Comparison of ENCODE assay signal across 19 mouse cellular contexts in the genomic region with DNA sequence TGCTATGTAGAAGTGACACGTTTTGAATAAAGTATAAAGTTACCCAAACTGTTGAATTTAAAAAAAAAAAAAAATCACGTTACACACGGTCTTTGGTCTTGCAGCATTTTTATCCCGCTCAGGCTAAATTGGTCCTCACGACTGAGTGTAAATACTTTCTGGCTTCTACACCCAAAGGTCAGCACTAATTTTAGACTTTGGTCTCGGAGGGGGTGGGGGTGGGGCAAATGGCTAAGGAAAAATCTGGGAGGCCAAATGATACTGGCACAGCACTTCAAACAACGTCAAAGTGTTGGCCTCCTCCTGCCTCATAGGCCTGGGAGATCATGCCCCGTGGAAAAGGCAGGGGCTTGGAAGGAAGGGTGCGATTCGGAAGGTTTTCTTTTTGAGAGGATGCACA. TPM values are rescaled to one million over a fixed set of nuclear protein-coding genes. Genes with fewer than 3 reads are reported as not detected.
DNase-seq lines count a peak whose midpoint lies in the region; ATAC-seq lines count a peak whose summit lies in the region.
"Had no signal": no experiment of that assay in that cellular context is flagged by ENCODE, and none has a peak within 500 bp of the region (broad histone marks: within the 10 kb centered on the region; RNA-seq: fewer than 3 reads in every experiment).

No protein-coding gene starts in this region.

- H3K27ac ChIP-seq in heart, embryonic 11.5 days (ENCODE audit: low read depth, low read length): peak overlapping the region; percentile 29; the same call in 1 of the 2 replicates
- H3K27ac ChIP-seq: forebrain, embryonic 12.5 days; hindbrain, embryonic 15.5 days; intestine, embryonic 15.5 days; liver, embryonic 12.5 days had no signal

- peak overlapping the region; percentile 16 for H3K4me2 ChIP-seq in heart, embryonic 11.5 days
- H3K4me2 ChIP-seq: forebrain, embryonic 12.5 days; hindbrain, embryonic 15.5 days; intestine, embryonic 15.5 days; liver, embryonic 12.5 days; midbrain, embryonic 11.5 days had no signal

- intact Hi-C loops in gastrocnemius, postnatal 14 days (cut with DNase I; ENCODE audit: low total_unique reads): no loop called here
- intact Hi-C loops in heart, postnatal 25 days (cut with DNase I): no loop called here

- no peaks in the 10 kb centered on the region for H3K9me3 ChIP-seq in heart, embryonic 11.5 days (replicated peaks; ENCODE audit: control insufficient read depth, low read length)
- H3K9me3 ChIP-seq: forebrain, embryonic 12.5 days; hindbrain, embryonic 15.5 days; intestine, embryonic 15.5 days; liver, embryonic 12.5 days had no signal

- H3K9ac ChIP-seq in heart, embryonic 11.5 days (ENCODE audit: low read depth, low read length): no peak overlapping the region
- H3K9ac ChIP-seq: forebrain, embryonic 12.5 days; hindbrain, embryonic 15.5 days; intestine, embryonic 15.5 days; liver, embryonic 12.5 days had no signal

- H3K36me3 ChIP-seq in heart, embryonic 11.5 days (ENCODE audit: control insufficient read depth, insufficient read depth, low read length): no peaks in the 10 kb centered on the region
- H3K36me3 ChIP-seq: forebrain, embryonic 12.5 days; intestine, embryonic 15.5 days; liver, embryonic 12.5 days had no signal

- no peak overlapping the region for H3K4me3 ChIP-seq in heart, embryonic 11.5 days (ENCODE audit: low read depth, low read length)
- H3K4me3 ChIP-seq: forebrain, embryonic 12.5 days; hindbrain, embryonic 15.5 days; intestine, embryonic 15.5 days; liver, embryonic 12.5 days had no signal

- peak; percentile 48 for DNase-seq in gastrocnemius, adult 18-20 months (ENCODE audit: low spot score)
- DNase-seq in gastrocnemius, postnatal 14 days: no peak
- DNase-seq in heart, postnatal 25 days (ENCODE audit: low spot score): no peak
- DNase-seq in lung, postnatal 10 days: peak; percentile 8
- no peak for DNase-seq in lung, postnatal 14 days
- peak; percentile 32 for DNase-seq in yolk sac, embryonic 10.5 days (ENCODE audit: low spot score)
- DNase-seq in embryo, embryonic 10 days (ENCODE audit: low spot score): no peak
- DNase-seq: cerebellum, adult 8-10 months; kidney, postnatal 14 days; lung, adult 2 months; right cerebral cortex, postnatal 4 days had no signal

- H3K4me1 ChIP-seq in heart, embryonic 11.5 days (ENCODE audit: control insufficient read depth, insufficient read depth, low read length): peaks cover 9% of the 10 kb centered on the region
- H3K4me1 ChIP-seq: forebrain, embryonic 12.5 days; intestine, embryonic 15.5 days had no signal

- no peaks in the 10 kb centered on the region for H3K27me3 ChIP-seq in heart, embryonic 11.5 days (ENCODE audit: control insufficient read depth, insufficient read depth, low read length)
- H3K27me3 ChIP-seq: CH12.LX; hindbrain, embryonic 15.5 days; intestine, embryonic 15.5 days had no signal

- 46% methylated on average over 10 of the region's 10 CpGs for WGBS in heart, embryonic 11.5 days (ENCODE audit: insufficient replicate concordance)

- no peak for ATAC-seq in heart, embryonic 11.5 days (replicated peaks; ENCODE audit: insufficient number of reproducible peaks, low FRiP score, low TSS enrichment)
- ATAC-seq: intestine, embryonic 15.5 days; liver, embryonic 12.5 days had no signal

RNA-seq across cellular contexts. Expression of a gene that starts 10.6 kb away (rescaled TPM):
- total RNA-seq in gastrocnemius, adult 18-20 months (2021): 10 to 100 TPM; 78.7 to 89.6 TPM
- 10 to 100 TPM; 41.6 to 45.5 TPM for total RNA-seq in gastrocnemius, postnatal 14 days (2021)
- 165 and 182 TPM in 2 replicates for polyA plus RNA-seq in heart, embryonic 11.5 days (2014; fragmentation: Nextera tagmentation; extraction: Ambion mirVana)
- 10 to 100 TPM; 18.6 to 20.8 TPM for total RNA-seq in heart, postnatal 25 days (2021)
- total RNA-seq: MEL had no signal

Comparison
In these comparisons a context has a peak if more than half of its experiments do, and no peak if none do; other contexts are left out.
1. DNase-seq: peak in gastrocnemius, adult 18-20 months (single experiment), lung, postnatal 10 days (single experiment) and yolk sac, embryonic 10.5 days (single experiment); none in gastrocnemius, postnatal 14 days (single experiment), heart, postnatal 25 days (single experiment), lung, postnatal 14 days (single experiment) and embryo, embryonic 10 days (single experiment).